Mouse (Mus musculus) small intestine, adult 2 months (tissue): ENCODE measurements around the gene Arhgap4.

ENCODE experiments used
- CTCF ChIP-seq: fragments of 200-500 bp; IDR thresholded peaks from 2 replicates; pipeline ENCODE4 v1.5.1; 2012; ENCODE audit warnings: low read depth, mild to moderate bottlenecking, control low read depth, inconsistent platforms, low read length, moderate library complexity, mixed read lengths; ENCODE audit not compliant: insufficient replicate concordance, insufficient read length; ENCODE audit errors: extremely low read depth
- POLR2A ChIP-seq: fragments of 200-500 bp; IDR thresholded peaks from 2 replicates; pipeline ENCODE4 v1.6.1; 2012; ENCODE audit warnings: low read depth, mild to moderate bottlenecking, control low read depth, inconsistent platforms, low read length, moderate library complexity

GRCm38 (mm10) chrX:73891551-73892152, 30.0 kb downstream of the Arhgap4 start, which contains the start of gene Avpr2:
- no peak for TF ChIP-seq CTCF
- no peak for TF ChIP-seq POLR2A
